Mouse (Mus musculus) C2C12 (cell line): ENCODE results near the gene Tmf1.

ENCODE experiments used
- CEBPB ChIP-seq: IDR thresholded peaks from one replicate; pipeline ENCODE4 v1.6.1; 2011; ENCODE audit warnings: low read depth, mild to moderate bottlenecking, control low read depth, moderate library complexity
- MAX ChIP-seq: IDR thresholded peaks from one replicate; pipeline ENCODE4 v1.6.1; 2011; ENCODE audit warnings: mild to moderate bottlenecking, control low read depth

DNA sequence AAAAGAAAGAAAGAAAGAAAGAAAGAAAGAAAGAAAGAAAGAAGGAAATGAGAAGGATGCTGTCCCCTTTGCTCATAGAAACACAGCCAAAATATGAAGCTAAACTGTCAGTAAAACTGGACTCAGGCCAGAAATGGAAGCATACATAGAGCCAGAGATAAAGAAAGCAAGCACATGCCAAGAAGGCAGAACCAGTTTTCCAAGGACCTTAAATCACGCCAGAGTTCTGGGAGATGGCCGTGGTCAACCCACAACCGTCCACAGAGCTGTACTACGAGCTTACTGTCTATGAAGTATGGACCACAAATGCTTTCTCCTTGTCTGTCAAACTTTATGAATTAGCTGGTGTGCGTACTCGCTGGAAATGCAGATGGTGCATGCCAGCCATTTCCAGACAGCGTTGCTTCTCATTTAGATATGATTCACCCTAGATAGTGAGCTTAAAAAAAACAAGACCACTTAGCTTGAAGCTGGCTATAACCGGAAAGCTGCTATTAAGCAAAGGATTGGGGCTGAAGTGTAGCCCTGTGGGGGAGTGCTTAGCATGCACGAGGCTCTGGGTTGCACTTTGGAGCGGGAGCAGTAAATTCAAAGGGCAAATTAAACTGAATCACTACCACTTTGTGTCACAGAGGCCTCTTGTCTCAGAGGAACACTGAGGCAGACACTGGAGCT, 54.4 kb downstream of the Tmf1 start:
- TF ChIP-seq CEBPB: no peak
- no peak for TF ChIP-seq MAX
